Mouse (Mus musculus): Measurements from ENCODE around the gene Hoxd1. TPM values are rescaled to one million over a fixed set of nuclear protein-coding genes. Genes with fewer than 3 reads are reported as not detected.

Gene Hoxd1
- polyA plus RNA-seq, 1 experiment from 2014 or later = 0.13 TPM

DNA sequence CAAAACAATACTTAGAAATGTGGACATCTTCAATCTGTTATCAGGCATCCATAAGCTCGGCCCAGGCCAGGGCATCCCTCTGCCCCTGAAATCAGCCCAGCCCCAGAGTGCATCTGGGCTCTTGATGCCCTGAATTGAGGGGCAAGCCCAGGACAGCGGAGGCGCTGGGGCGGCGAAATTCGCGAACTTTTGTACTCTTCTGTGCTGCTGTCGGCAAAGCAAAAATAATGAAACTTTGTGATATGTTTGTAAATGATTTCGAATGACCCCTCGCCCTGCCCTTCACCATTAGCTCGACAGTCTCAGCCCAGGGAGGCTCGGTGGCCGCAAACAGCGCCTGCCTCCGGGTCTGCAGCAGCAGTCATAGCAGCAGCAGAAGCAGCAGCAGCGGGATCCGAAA is 37.6 kb upstream of the Hoxd1 start:
- Histone ChIP-seq H3K4me1 (peaks cover 5% of the 10 kb centered on the region), H3K27me3 (replicated peaks) (peaks cover 93% of the 10 kb centered on the region), H3K27ac (no peak overlapping the region), H3K9ac (no peak overlapping the region), H3K4me2 (no peak overlapping the region), H3K36me3 (no peaks in the 10 kb centered on the region), H3K4me3 (replicated peaks) (no peak overlapping the region), H3K9me3 (no peaks in the 10 kb centered on the region)
- no peak for ATAC-seq (ENCODE audit: insufficient read depth, low FRiP score, low read depth)
- 24% methylated on average over 17 of the region's 17 CpGs for whole genome bisulfite sequencing

- H3K4me3 ChIP-seq (replicated peaks) = peak within 1 kb of the TSS; percentile 25
- H3K9me3 ChIP-seq = no peaks in the 10 kb centered on the region
- peaks cover 92% of the 10 kb centered on the region for H3K27me3 ChIP-seq (replicated peaks)
- no peak within 1 kb of the TSS for H3K27ac ChIP-seq
- no peaks in the 10 kb centered on the region for H3K36me3 ChIP-seq
- H3K4me2 ChIP-seq = peak within 1 kb of the TSS; percentile 43
- no peak within 1 kb of the TSS for H3K9ac ChIP-seq
- no peak for ATAC-seq (ENCODE audit: insufficient read depth, low FRiP score, low read depth)
- H3K4me1 ChIP-seq = peaks cover 5% of the 10 kb centered on the region
- 33% methylated on average over 5 of the region's 5 CpGs for WGBS
Measured at GRCm38 (mm10) chr2:74726551-74726950, 36.2 kb upstream of the Hoxd1 start, which contains the start of gene Gm28230. Gm28230 (plus strand) TSS chr2:74726728.

DNA sequence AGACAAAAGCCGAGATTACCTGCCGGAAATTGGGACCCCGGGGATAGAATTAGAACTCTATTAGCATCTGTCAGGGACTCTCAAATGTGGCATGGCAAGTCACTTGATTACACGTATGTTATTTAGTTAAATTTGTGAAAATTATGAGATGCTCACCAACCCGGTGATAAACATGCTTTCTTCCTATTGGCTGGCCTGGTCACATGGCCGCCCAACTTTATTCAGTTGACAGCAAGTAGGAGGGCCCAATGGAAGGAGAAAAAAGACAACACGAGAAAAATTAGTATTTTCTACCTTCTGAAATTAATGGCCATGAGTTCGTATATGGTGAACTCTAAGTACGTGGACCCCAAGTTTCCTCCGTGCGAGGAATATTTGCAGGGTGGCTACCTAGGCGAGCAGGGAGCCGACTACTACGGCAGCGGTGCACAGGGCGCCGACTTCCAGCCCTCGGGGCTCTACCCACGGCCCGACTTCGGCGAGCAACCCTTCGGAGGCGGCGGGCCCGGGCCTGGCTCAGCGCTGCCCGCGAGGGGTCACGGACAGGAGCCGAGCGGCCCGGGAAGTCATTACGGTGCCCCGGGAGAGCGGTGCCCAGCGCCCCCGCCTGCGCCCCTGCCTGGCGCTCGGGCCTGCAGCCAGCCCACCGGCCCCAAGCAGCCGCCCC is 35.7 kb upstream of the Hoxd1 start:
- ATAC-seq (ENCODE audit: insufficient read depth, low FRiP score, low read depth) = no peak
- WGBS = 9% methylated on average over 43 of the region's 43 CpGs
- Histone ChIP-seq H3K4me2 (peak overlapping the region; percentile 43), H3K27me3 (replicated peaks) (peaks cover 92% of the 10 kb centered on the region), H3K9ac (no peak overlapping the region), H3K9me3 (no peaks in the 10 kb centered on the region), H3K4me3 (replicated peaks) (peak overlapping the region; percentile 25), H3K36me3 (no peaks in the 10 kb centered on the region), H3K27ac (no peak overlapping the region), H3K4me1 (peaks cover 5% of the 10 kb centered on the region)

DNA sequence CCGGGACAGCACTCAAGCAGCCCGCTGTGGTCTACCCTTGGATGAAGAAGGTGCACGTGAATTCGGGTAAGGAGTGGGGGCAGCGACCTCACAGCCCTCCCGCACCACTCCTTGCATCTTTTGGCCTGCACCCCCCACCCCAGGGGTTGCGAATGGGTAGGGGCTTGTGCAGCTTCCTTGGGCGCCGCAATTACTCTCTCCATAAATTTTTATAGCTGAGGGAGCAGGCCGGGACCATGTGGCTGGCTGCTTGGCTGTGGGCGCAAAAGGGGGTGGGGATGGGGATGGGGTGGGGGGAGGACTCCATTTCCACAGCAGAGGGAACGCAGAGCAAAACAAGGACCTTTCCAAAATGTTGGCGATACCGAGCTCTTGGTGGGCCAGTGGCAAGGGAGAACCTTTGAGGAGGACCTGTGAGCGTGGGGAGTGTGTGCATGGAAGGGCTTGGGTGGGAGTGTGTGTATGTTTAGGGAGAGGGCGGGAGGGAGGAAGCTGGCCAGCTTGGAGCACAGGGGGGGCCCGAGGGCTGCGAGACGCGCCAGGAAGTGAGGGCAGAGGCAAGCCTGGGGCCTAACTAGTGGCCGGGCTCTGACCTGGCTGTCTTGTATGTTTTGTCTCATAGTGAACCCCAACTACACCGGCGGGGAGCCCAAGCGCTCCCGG is 35.0 kb upstream of the Hoxd1 start:
- Histone ChIP-seq H3K4me1 (peaks cover 5% of the 10 kb centered on the region), H3K4me3 (replicated peaks) (peak overlapping the region; percentile 25), H3K9me3 (no peaks in the 10 kb centered on the region), H3K27me3 (replicated peaks) (peaks cover 92% of the 10 kb centered on the region), H3K27ac (no peak overlapping the region), H3K4me2 (peak overlapping the region; percentile 43), H3K36me3 (no peaks in the 10 kb centered on the region), H3K9ac (no peak overlapping the region)
- whole genome bisulfite sequencing = 15% methylated on average over 24 of the region's 25 CpGs
- 0 out of 2 replicates have a peak, but pooled peaks have one; percentile 27 for ATAC-seq (ENCODE audit: insufficient read depth, low FRiP score, low read depth)

DNA sequence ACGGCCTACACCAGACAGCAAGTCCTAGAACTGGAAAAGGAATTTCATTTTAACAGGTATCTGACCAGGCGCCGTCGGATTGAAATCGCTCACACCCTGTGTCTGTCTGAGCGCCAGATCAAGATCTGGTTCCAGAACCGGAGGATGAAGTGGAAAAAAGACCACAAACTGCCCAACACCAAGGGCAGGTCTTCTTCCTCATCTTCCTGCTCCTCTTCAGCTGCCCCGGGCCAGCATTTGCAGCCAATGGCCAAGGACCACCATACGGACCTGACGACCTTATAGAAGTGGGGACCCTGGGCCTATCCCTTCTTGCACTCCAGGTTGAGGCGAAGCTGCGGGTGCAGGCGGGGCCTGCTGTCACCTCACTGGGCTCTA is 34.5 kb upstream of the Hoxd1 start:
- peaks cover 89% of the 10 kb centered on the region for H3K27me3 ChIP-seq (replicated peaks)
- H3K27ac ChIP-seq = no peak overlapping the region
- H3K4me2 ChIP-seq = no peak overlapping the region
- WGBS = 29% methylated on average over 13 of the region's 13 CpGs
- no peaks in the 10 kb centered on the region for H3K36me3 ChIP-seq
- ATAC-seq (ENCODE audit: insufficient read depth, low FRiP score, low read depth) = no peak
- H3K9me3 ChIP-seq = no peaks in the 10 kb centered on the region
- 0 out of 2 replicates have a peak overlapping the region, but pooled peaks have one; percentile 25 for H3K4me3 ChIP-seq (replicated peaks)
- H3K9ac ChIP-seq = no peak overlapping the region
- H3K4me1 ChIP-seq = peaks cover 5% of the 10 kb centered on the region

DNA sequence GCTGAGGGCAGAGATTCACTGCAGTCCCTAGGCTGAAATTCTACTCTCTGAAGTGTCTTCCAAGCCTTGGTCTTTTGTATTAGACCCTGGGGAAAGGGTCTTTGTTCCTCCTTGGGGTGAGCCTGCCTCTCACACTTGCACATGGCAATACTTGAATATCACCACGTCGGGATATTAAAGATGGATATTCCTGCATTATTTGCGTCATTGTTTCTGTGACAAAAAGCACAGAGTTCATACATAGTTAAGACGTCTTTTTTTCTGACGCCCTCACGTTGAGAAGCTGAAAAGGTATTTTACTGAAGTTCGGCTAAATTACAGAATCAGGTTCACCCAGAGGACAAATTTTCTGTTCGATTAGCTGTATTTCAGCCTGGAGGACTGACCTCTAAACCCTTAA is 32.4 kb upstream of the Hoxd1 start:
- Histone ChIP-seq H3K9me3 (no peaks in the 10 kb centered on the region), H3K9ac (no peak overlapping the region), H3K4me3 (replicated peaks) (no peak overlapping the region), H3K4me1 (peaks cover 5% of the 10 kb centered on the region), H3K4me2 (no peak overlapping the region), H3K27ac (no peak overlapping the region), H3K36me3 (no peaks in the 10 kb centered on the region), H3K27me3 (replicated peaks) (peaks cover 86% of the 10 kb centered on the region)
- WGBS = 22% methylated on average over 8 of the region's 8 CpGs
- no peak for ATAC-seq (ENCODE audit: insufficient read depth, low FRiP score, low read depth)

DNA sequence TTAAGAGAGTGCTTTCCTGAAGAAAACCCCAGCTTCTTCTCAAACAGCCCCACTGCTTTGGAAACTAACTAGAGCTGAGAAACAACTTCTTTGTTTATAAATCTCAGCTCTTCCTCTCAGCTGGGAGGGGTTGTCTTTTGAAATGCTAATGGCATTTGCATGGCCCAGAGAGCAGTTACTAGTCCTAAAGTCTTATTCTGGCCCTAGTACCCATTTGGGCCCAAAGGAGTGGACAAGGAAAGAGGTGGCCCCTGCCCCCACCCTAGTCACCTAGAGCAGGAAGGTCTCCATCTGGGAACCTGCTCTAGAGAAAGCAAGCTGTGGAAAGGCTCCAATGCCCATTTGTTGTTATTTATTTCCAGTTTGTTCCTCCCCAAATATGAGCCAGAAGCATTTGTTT is 31.7 kb upstream of the Hoxd1 start:
- Histone ChIP-seq H3K36me3 (no peaks in the 10 kb centered on the region), H3K27ac (no peak overlapping the region), H3K4me1 (peaks cover 7% of the 10 kb centered on the region), H3K9ac (no peak overlapping the region), H3K27me3 (replicated peaks) (peaks cover 86% of the 10 kb centered on the region), H3K4me2 (no peak overlapping the region), H3K9me3 (no peaks in the 10 kb centered on the region), H3K4me3 (replicated peaks) (no peak overlapping the region)
- no peak for ATAC-seq (ENCODE audit: insufficient read depth, low FRiP score, low read depth)

GRCm38 (mm10) chr2:74731799-74732512 is 30.8 kb upstream of the Hoxd1 start:
- Histone ChIP-seq H3K4me3 (replicated peaks) (no peak overlapping the region), H3K4me2 (no peak overlapping the region), H3K27me3 (replicated peaks) (peaks cover 86% of the 10 kb centered on the region), H3K9ac (no peak overlapping the region), H3K9me3 (no peaks in the 10 kb centered on the region), H3K4me1 (peaks cover 11% of the 10 kb centered on the region), H3K36me3 (no peaks in the 10 kb centered on the region), H3K27ac (no peak overlapping the region)
- 18% methylated on average over 9 of the region's 9 CpGs for WGBS
- no peak for ATAC-seq (ENCODE audit: insufficient read depth, low FRiP score, low read depth)

DNA sequence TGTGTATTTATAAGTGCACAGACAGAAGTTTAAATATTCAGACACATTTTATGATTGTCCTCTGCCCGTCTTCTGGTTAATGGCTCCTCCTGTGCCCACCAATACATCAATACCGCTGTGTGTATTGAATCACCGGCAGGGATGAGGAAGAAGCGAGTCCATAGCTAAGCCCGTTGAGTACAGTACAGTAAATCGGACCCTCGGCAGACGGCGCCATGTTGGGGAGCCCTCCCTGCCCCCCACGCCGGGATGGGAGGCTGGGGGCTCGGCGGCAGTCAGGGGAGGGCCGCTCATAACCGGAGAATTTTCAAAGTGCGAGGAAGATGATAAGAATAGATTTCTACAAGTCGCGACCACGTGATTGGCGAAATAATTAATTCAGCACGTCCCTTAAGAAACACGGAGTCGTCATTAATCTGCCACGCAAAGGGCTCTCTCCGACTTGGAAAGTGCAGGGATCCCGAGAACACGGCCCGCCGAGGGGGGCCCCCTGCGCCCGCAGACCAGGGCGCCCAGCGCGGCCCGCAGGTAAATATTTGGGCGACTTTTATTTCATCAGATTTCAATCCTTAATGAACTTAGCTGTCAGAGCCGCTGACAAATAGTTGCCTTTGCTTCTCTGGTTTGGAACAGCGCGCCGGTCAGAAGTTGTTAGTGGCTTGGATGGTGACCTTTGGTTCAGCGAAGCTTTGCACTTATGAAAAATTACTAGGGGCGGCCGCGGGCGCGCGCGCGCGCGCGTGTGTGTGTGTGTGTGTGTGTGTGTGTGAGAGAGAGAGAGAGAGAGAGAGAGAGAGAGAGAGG is 30.1 kb upstream of the Hoxd1 start:
- H3K27ac ChIP-seq = no peak overlapping the region
- no peaks in the 10 kb centered on the region for H3K9me3 ChIP-seq
- no peak overlapping the region for H3K9ac ChIP-seq
- ATAC-seq (ENCODE audit: insufficient read depth, low FRiP score, low read depth) = no peak
- peak overlapping the region; percentile 23 for H3K4me3 ChIP-seq (replicated peaks)
- peaks cover 86% of the 10 kb centered on the region for H3K27me3 ChIP-seq (replicated peaks)
- H3K36me3 ChIP-seq = no peaks in the 10 kb centered on the region
- WGBS = 2% methylated on average over 52 of the region's 52 CpGs
- H3K4me2 ChIP-seq = peak overlapping the region; percentile 38; the same call in 1 of the 2 replicates
- H3K4me1 ChIP-seq = 0 out of 2 replicates have a peak, but pooled peaks cover 6% of the 10 kb centered on the region

GRCm38 (mm10) chr2:74733317-74733661 is 29.5 kb upstream of the Hoxd1 start:
- Histone ChIP-seq H3K4me2 (peak overlapping the region; percentile 38; the same call in 1 of the 2 replicates), H3K4me3 (replicated peaks) (no peak overlapping the region), H3K4me1 (0 out of 2 replicates have a peak, but pooled peaks cover 6% of the 10 kb centered on the region), H3K9ac (no peak overlapping the region), H3K27ac (no peak overlapping the region), H3K36me3 (no peaks in the 10 kb centered on the region), H3K27me3 (replicated peaks) (peaks cover 86% of the 10 kb centered on the region), H3K9me3 (no peaks in the 10 kb centered on the region)
- no peak for ATAC-seq (ENCODE audit: insufficient read depth, low FRiP score, low read depth)
- 6% methylated on average over 16 of the region's 16 CpGs for WGBS

DNA sequence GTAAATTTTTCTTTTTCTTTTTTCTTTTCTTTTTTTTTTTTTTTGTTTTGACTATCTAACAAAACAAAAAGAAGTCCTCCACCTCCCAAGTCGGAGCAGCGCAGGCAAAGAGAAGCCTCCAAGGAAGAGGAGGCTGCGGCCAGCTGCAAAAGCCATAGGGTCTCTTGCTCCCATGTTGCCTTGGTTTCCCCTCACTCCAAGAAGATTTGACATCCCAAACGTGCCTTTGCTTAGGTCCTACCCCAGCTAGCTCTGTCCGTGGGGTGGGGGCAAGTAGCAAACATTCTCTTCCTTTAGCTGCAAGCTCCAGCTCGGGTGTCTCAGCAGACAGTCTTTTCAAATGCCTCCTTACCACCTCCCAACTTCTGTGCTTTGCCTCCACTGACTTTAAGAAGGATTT is 29.0 kb upstream of the Hoxd1 start:
- Histone ChIP-seq H3K9ac (no peak overlapping the region), H3K36me3 (no peaks in the 10 kb centered on the region), H3K4me2 (no peak overlapping the region), H3K27ac (no peak overlapping the region), H3K27me3 (replicated peaks) (peaks cover 86% of the 10 kb centered on the region), H3K9me3 (no peaks in the 10 kb centered on the region), H3K4me1 (0 out of 2 replicates have a peak, but pooled peaks cover 6% of the 10 kb centered on the region), H3K4me3 (replicated peaks) (no peak overlapping the region)
- ATAC-seq (ENCODE audit: insufficient read depth, low FRiP score, low read depth) = no peak
- WGBS = 9% methylated on average over 6 of the region's 6 CpGs
